Mouse (Mus musculus) intestine, postnatal 0 days (tissue): ENCODE data around the gene Kcnk13. TPM values are rescaled to one million over a fixed set of nuclear protein-coding genes. Genes with fewer than 3 reads are reported as not detected.

Experiments
- ATAC-seq: fragments of 200-750 bp; cut with Nextera tagmentation; 2 replicates; pipeline ENCODE4 v1.8.0; 2017; ENCODE audit warnings: mild to moderate bottlenecking, moderate TSS enrichment, moderate library complexity
- H3K27ac ChIP-seq: fragments of 300-500 bp; sonication (generic); 2 replicates; pipeline ENCODE4 v1.5.1; 2014; ENCODE audit warnings: mild to moderate bottlenecking, low read depth, low read length, moderate library complexity
- H3K27me3 ChIP-seq: fragments of 300-500 bp; sonication (generic); replicated peaks from 2 replicates; pipeline ENCODE4 v1.6.1; 2014; ENCODE audit warnings: low read length, mixed read lengths; ENCODE audit not compliant: control insufficient read depth, insufficient read depth
- H3K36me3 ChIP-seq: fragments of 300-500 bp; sonication (generic); 2 replicates; pipeline ENCODE4 v1.6.1; 2014; ENCODE audit warnings: mild to moderate bottlenecking, moderate library complexity; ENCODE audit not compliant: control insufficient read depth, insufficient read depth
- H3K4me1 ChIP-seq: fragments of 300-500 bp; sonication (generic); replicated peaks from 2 replicates; pipeline ENCODE4 v1.6.1; 2014; ENCODE audit warnings: antibody characterized with exemption, low read length, mixed read lengths; ENCODE audit not compliant: control insufficient read depth, insufficient read depth
- H3K4me2 ChIP-seq: fragments of 300-500 bp; sonication (generic); replicated peaks from 2 replicates; pipeline ENCODE4 v1.6.1; 2014; ENCODE audit warnings: low read depth, mild to moderate bottlenecking, moderate library complexity
- H3K4me3 ChIP-seq: fragments of 300-500 bp; sonication (generic); 2 replicates; pipeline ENCODE4 v1.5.1; 2014; ENCODE audit warnings: low read depth, low read length
- H3K9ac ChIP-seq: fragments of 300-500 bp; sonication (generic); 2 replicates; pipeline ENCODE4 v1.6.1; 2014; ENCODE audit warnings: mild to moderate bottlenecking, low read depth, low read length
- H3K9me3 ChIP-seq: fragments of 300-500 bp; sonication (generic); 2 replicates; pipeline ENCODE4 v1.6.1; 2016; ENCODE audit warnings: mixed run types; ENCODE audit not compliant: control insufficient read depth
- CTCF ChIP-seq: sonication (generic); IDR thresholded peaks from 2 replicates; pipeline ENCODE4 v1.5.1; 2016; ENCODE audit warnings: low read depth, mild to moderate bottlenecking, control low read depth, antibody characterized with exemption, moderate library complexity
- WGBS: fragments of 180-500 bp; shearing (Covaris S2); extraction: QIAGEN DNeasy Blood & Tissue Kit; methylation state at CpG from one replicate; pipeline ENCODE4 v1.1.7; 2014; 5-methylcytosine and 5-hydroxymethylcytosine counted together
- polyA plus RNA-seq: library from polyadenylated mRNA; unstranded; fragments of >200 nt; fragmentation: Nextera tagmentation; extraction: Ambion mirVana; gene quantifications from 2 replicates; pipeline ENCODE4 v1.2.1, GENCODE M21; 2015

The Kcnk13 gene
- polyA plus RNA-seq, 1 experiment from 2014 or later: 0.43 TPM

DNA sequence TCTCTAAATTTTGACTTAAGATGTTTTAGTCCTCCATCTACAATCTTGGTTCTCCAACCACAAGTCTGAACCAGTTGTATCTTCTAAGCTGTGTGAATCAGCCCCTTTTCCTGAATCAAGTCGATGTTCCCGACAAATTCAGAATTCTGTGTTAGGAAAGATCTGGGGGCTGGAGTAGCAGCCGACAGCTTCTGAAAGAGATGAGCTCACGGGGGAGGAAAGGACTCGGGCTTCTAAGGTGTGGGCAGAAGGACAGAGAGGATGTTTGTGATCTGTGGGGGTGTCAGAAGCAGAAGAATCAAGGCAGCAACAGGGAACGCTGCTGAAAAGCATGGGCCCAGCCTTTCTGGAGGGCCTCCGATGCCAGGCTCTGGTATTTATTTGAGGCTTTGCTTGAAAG is 36.0 kb upstream of the Kcnk13 start:
- Histone ChIP-seq H3K4me3 (no peak overlapping the region), H3K9me3 (no peaks in the 10 kb centered on the region), H3K27ac (no peak overlapping the region), H3K9ac (no peak overlapping the region), H3K27me3 (no peaks in the 10 kb centered on the region), H3K4me2 (no peak overlapping the region), H3K4me1 (no peaks in the 10 kb centered on the region), H3K36me3 (no peaks in the 10 kb centered on the region)
- 93% methylated on average over 7 of the region's 7 CpGs for WGBS
- no peak for ATAC-seq
- no peak for TF ChIP-seq CTCF

DNA sequence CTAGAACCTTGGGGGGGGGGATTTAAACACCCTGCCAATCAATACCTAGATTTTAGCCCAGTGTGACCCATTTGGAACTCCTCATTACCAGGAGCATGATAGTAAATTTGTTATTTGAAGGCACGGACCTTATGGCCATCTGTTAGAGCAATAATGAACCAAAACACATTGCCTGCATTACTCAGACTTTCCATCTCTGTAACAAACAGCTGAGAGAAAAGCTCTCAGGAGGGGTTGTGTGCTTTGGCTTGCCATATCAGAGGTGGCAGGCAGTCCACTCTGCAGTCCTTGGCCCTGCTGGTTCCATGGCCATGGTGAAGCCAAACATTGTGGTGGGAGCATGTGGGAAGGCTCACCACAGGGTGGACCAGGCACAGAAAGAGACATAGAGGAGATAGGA is 35.1 kb upstream of the Kcnk13 start:
- H3K27me3 ChIP-seq: no peaks in the 10 kb centered on the region
- no peak overlapping the region for H3K4me3 ChIP-seq
- no peaks in the 10 kb centered on the region for H3K9me3 ChIP-seq
- WGBS: 84% methylated on average over 1 of the region's 1 CpGs
- no peak overlapping the region for H3K27ac ChIP-seq
- H3K4me2 ChIP-seq: no peak overlapping the region
- no peak overlapping the region for H3K9ac ChIP-seq
- TF ChIP-seq CTCF: no peak
- no peaks in the 10 kb centered on the region for H3K36me3 ChIP-seq
- no peak for ATAC-seq
- H3K4me1 ChIP-seq: no peaks in the 10 kb centered on the region

DNA sequence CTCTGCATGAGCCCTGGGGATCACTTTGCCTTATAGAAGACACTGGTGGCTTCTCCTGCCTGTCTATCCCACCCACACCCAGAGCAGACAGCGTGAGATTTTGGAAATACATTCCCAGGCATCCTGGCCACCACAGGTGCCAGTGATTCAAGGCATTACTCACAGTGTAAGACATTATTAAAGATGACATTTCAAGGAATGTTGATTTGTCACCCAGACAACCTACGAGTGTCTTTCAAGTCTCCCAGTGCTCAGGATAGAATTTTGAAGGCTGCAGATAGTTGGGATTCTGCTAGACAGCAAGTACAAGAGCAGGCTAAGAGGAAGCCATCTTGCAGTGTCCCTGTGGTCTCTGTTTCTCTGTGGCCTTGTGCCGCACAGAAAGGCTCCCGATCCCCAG is 32.1 kb upstream of the Kcnk13 start:
- Histone ChIP-seq H3K9ac (no peak overlapping the region), H3K4me2 (no peak overlapping the region), H3K27me3 (no peaks in the 10 kb centered on the region), H3K36me3 (no peaks in the 10 kb centered on the region; the same call in 1 of the 2 replicates), H3K9me3 (no peaks in the 10 kb centered on the region), H3K27ac (no peak overlapping the region), H3K4me3 (no peak overlapping the region), H3K4me1 (no peaks in the 10 kb centered on the region)
- no peak for ATAC-seq
- no peak for TF ChIP-seq CTCF
- WGBS: 92% methylated on average over 4 of the region's 4 CpGs

DNA sequence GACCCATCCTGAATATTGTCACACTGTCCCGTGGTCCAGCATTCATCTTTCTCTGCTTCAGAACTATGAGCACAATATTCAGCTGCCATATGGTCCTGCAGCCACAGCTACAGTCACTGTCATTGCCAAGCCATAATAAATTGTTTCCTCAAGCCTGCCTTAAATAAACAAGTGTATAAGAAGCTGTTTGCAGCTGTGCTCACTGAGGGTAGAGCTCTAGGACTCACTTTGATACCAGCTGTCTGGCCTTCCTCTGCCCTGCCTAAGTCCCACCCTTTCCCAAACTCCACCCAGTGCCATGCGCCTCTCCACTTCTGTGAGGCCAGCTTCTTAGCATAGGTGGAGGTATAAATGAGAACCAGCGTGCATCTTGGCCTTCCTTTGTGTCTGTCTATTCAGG is 30.7 kb upstream of the Kcnk13 start:
- Histone ChIP-seq H3K4me3 (no peak overlapping the region), H3K4me1 (no peaks in the 10 kb centered on the region), H3K27ac (no peak overlapping the region), H3K9me3 (no peaks in the 10 kb centered on the region), H3K4me2 (no peak overlapping the region), H3K27me3 (no peaks in the 10 kb centered on the region), H3K36me3 (no peaks in the 10 kb centered on the region; the same call in 1 of the 2 replicates), H3K9ac (no peak overlapping the region)
- no peak for TF ChIP-seq CTCF
- WGBS: 66% methylated on average over 3 of the region's 3 CpGs
- no peak for ATAC-seq

DNA sequence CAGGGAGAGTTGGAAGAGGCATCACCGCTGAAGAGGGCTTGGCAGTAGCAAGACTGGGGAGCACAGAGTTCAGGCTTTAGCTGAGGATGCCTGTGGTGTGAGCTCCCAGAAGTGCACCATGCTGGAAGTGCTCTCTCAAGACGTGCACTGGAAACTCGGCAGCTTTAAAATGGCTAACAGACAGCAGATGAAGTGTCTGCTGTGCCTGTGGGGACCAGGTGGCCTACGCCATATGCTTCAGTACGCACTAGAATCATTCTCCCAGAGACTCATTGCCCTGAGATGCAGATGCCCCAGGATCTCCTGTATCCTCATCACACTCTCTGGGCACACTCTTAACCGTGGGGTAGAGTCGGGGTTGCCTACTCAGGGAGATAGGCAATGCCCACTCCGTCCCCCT is 28.9 kb upstream of the Kcnk13 start:
- Histone ChIP-seq H3K9me3 (no peaks in the 10 kb centered on the region), H3K27me3 (no peaks in the 10 kb centered on the region), H3K36me3 (peaks cover under 1% of the 10 kb centered on the region; the same call in 1 of the 2 replicates), H3K9ac (no peak overlapping the region), H3K4me3 (no peak overlapping the region), H3K4me2 (no peak overlapping the region), H3K27ac (no peak overlapping the region), H3K4me1 (no peaks in the 10 kb centered on the region)
- TF ChIP-seq CTCF: no peak
- 89% methylated on average over 8 of the region's 8 CpGs for WGBS
- ATAC-seq: no peak

DNA sequence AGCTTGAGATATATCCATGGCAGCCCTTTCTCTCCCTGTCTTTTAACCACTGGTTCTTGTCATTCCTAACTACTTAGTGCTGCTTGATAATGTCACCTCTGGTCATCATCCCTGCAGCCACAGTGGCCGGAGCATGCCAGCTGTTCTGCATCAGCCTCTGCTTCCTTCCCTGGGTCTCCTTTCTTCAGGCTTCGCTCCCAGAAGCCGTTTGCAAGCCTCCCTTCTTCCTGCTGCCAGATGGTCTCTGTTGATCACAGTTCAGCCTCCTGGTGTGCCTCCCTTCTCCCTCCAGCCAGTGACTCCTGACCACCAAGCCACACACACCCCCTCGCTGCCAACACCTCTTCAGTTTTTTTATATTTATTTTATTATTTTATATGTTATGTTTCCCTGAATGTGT is 25.8 kb upstream of the Kcnk13 start:
- no peak for TF ChIP-seq CTCF
- H3K36me3 ChIP-seq: peaks cover 5% of the 10 kb centered on the region; the same call in 1 of the 2 replicates
- H3K27me3 ChIP-seq: no peaks in the 10 kb centered on the region
- no peak overlapping the region for H3K27ac ChIP-seq
- no peaks in the 10 kb centered on the region for H3K9me3 ChIP-seq
- 56% methylated on average over 4 of the region's 4 CpGs for WGBS
- no peaks in the 10 kb centered on the region for H3K4me1 ChIP-seq
- no peak overlapping the region for H3K4me2 ChIP-seq
- ATAC-seq: no peak
- no peak overlapping the region for H3K4me3 ChIP-seq
- no peak overlapping the region for H3K9ac ChIP-seq

DNA sequence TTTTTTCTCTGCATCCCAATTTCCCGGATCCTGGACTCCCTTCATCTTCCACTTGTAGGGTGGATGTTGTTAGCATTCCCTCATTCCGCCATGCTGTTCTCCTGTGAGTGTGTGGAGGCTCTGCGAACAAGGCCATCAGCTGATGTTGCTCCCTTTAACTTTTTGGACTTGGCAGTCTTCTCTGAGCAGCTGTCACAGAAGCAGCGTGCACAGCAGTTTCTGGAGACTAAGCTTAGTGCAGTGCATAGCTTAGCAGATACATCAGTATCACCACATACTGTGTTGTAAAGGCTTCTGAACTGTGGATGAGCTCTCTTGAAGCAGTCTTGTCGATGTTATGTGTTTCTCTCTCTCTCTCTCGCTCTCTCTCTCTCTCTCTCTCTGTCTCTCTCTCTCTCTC is 25.1 kb upstream of the Kcnk13 start:
- Histone ChIP-seq H3K27me3 (no peaks in the 10 kb centered on the region), H3K4me2 (no peak overlapping the region), H3K4me1 (no peaks in the 10 kb centered on the region), H3K27ac (no peak overlapping the region), H3K9ac (no peak overlapping the region), H3K9me3 (no peaks in the 10 kb centered on the region), H3K4me3 (no peak overlapping the region), H3K36me3 (peaks cover 5% of the 10 kb centered on the region; the same call in 1 of the 2 replicates)
- 78% methylated on average over 6 of the region's 6 CpGs for WGBS
- no peak for TF ChIP-seq CTCF
- ATAC-seq: no peak
